Mouse (Mus musculus) embryonic facial prominence, embryonic 12.5 days (tissue): ENCODE measurements around the gene Olfr951. TPM values are rescaled to one million over a fixed set of nuclear protein-coding genes. Genes with fewer than 3 reads are reported as not detected.

Experiments used
- ATAC-seq: fragments of 200-750 bp; cut with Nextera tagmentation; 2 replicates; pipeline ENCODE4 v1.8.0; 2017; ENCODE audit not compliant: insufficient number of reproducible peaks, insufficient read depth, low FRiP score, low TSS enrichment
- H3K27ac ChIP-seq: fragments of 300-500 bp; sonication (generic); 2 replicates; pipeline ENCODE4 v1.5.1; 2016; ENCODE audit warnings: mild to moderate bottlenecking
- H3K27me3 ChIP-seq: fragments of 300-500 bp; sonication (generic); 2 replicates; pipeline ENCODE4 v1.6.1; 2016; ENCODE audit warnings: mild to moderate bottlenecking, moderate library complexity
- H3K36me3 ChIP-seq: fragments of 300-500 bp; sonication (generic); 2 replicates; pipeline ENCODE4 v1.6.1; 2016; ENCODE audit warnings: mild to moderate bottlenecking
- H3K4me1 ChIP-seq: fragments of 300-500 bp; sonication (generic); 2 replicates; pipeline ENCODE4 v1.6.1; 2016
- H3K4me2 ChIP-seq: fragments of 300-500 bp; sonication (generic); replicated peaks from 2 replicates; pipeline ENCODE4 v1.6.1; 2016; ENCODE audit warnings: mild to moderate bottlenecking, moderate library complexity
- H3K4me3 ChIP-seq: fragments of 300-500 bp; sonication (generic); 2 replicates; pipeline ENCODE4 v1.5.1; 2016; ENCODE audit warnings: mild to moderate bottlenecking
- H3K9ac ChIP-seq: fragments of 300-500 bp; sonication (generic); 2 replicates; pipeline ENCODE4 v1.6.1; 2016; ENCODE audit warnings: mild to moderate bottlenecking, moderate library complexity
- H3K9me3 ChIP-seq: fragments of 300-500 bp; sonication (generic); 2 replicates; pipeline ENCODE4 v1.6.1; 2016; ENCODE audit warnings: mild to moderate bottlenecking, moderate library complexity
- WGBS: fragments of 180-500 bp; shearing (Covaris S2); methylation state at CpG from one replicate; pipeline ENCODE4 v1.1.7; 2016; 5-methylcytosine and 5-hydroxymethylcytosine counted together
- polyA plus RNA-seq: library from polyadenylated mRNA; unstranded; fragments of >200 nt; fragmentation: Nextera tagmentation; extraction: Ambion mirVana; gene quantifications from 2 replicates; pipeline ENCODE4 v1.2.1, GENCODE M21; 2016

Gene Olfr951
- not detected in 2 replicates for polyA plus RNA-seq

GRCm38 (mm10) chr9:39387110-39387509, at the start of gene Olfr951:
Gene Olfr951, plus strand, starts transcription at chr9:39387410.
- Histone ChIP-seq H3K9me3 (no peaks in the 10 kb centered on the region), H3K27me3 (no peaks in the 10 kb centered on the region), H3K9ac (no peak within 1 kb of the TSS), H3K4me2 (no peak within 1 kb of the TSS), H3K36me3 (no peaks in the 10 kb centered on the region), H3K4me1 (no peaks in the 10 kb centered on the region), H3K4me3 (no peak within 1 kb of the TSS), H3K27ac (no peak within 1 kb of the TSS)
- WGBS: 91% methylated on average over 2 of the region's 2 CpGs
- no peak for ATAC-seq

- no peak within 1 kb of the TSS for H3K27ac ChIP-seq
- ATAC-seq: no peak
- H3K9me3 ChIP-seq: no peaks in the 10 kb centered on the region
- H3K4me1 ChIP-seq: no peaks in the 10 kb centered on the region
- no peak within 1 kb of the TSS for H3K4me2 ChIP-seq
- H3K27me3 ChIP-seq: no peaks in the 10 kb centered on the region
- H3K36me3 ChIP-seq: no peaks in the 10 kb centered on the region
- H3K4me3 ChIP-seq: no peak within 1 kb of the TSS
- no peak within 1 kb of the TSS for H3K9ac ChIP-seq
These were observed 39.8 kb downstream of the Olfr951 start, which contains the start of gene Olfr952 for GRCm38 (mm10) chr9:39427048-39427447. Gene Olfr952, minus strand, starts transcription at chr9:39427148.

Other genes starting within 250 kb of the Olfr951 start
- not detected in 2 replicates for gene Olfr943, start 221.1 kb upstream of the Olfr951 start, polyA plus RNA-seq
- not detected in 2 replicates for gene Olfr944, start 185.5 kb upstream of the Olfr951 start, polyA plus RNA-seq
- not detected in 2 replicates for gene Olfr1537, start 137.4 kb upstream of the Olfr951 start, polyA plus RNA-seq
- gene Olfr945, start 110.6 kb upstream of the Olfr951 start, polyA plus RNA-seq: not detected in 2 replicates
- not detected in 2 replicates for gene Olfr948, start 61.4 kb upstream of the Olfr951 start, polyA plus RNA-seq
- not detected in 2 replicates for gene Olfr952, start 39.7 kb downstream of the Olfr951 start, polyA plus RNA-seq
- not detected in 2 replicates for gene Olfr954, start 69.3 kb downstream of the Olfr951 start, polyA plus RNA-seq
- not detected in 2 replicates for gene Olfr955, start 84.5 kb downstream of the Olfr951 start, polyA plus RNA-seq
- not detected in 2 replicates for gene Olfr44, start 106.6 kb downstream of the Olfr951 start, polyA plus RNA-seq
- not detected in 2 replicates for gene Olfr957, start 128.4 kb downstream of the Olfr951 start, polyA plus RNA-seq
- not detected in 2 replicates for gene Olfr958, start 166.6 kb downstream of the Olfr951 start, polyA plus RNA-seq
- gene Olfr959, start 188.2 kb downstream of the Olfr951 start, polyA plus RNA-seq: not detected in 2 replicates
- gene AW551984, start 217.0 kb downstream of the Olfr951 start, polyA plus RNA-seq: 48.5 and 52.8 TPM in 2 replicates
- gene Olfr148, start 223.2 kb downstream of the Olfr951 start, polyA plus RNA-seq: not detected in 2 replicates
- gene Olfr960, start 234.0 kb downstream of the Olfr951 start, polyA plus RNA-seq: not detected in 2 replicates